Mouse (Mus musculus) large intestine, adult 2 months (tissue): Measurements from ENCODE around the gene Vkorc1l1. TPM values are rescaled to one million over a fixed set of nuclear protein-coding genes. Genes with fewer than 3 reads are reported as not detected.
A peak's percentile ranks its signal among the peaks of the same experiment; 100 is the strongest.
"Not testable (repeated sequence)": the region's sequence is repeated elsewhere in the genome, so short reads cannot be mapped to it uniquely, and the experiment has no call there.

Source experiments
- DNase-seq: peaks from one replicate; pipeline ENCODE4 v3.0.0-alpha.2; 2012; ENCODE audit warnings: low read depth, low spot score
- WGBS: fragments of 180-500 bp; shearing (Covaris S2); methylation state at CpG from one replicate; pipeline ENCODE4 v1.1.7; 2018; 5-methylcytosine and 5-hydroxymethylcytosine counted together
- polyA plus RNA-seq: library from polyadenylated mRNA; depleted of rRNA; stranded (reverse); fragments of >200 nt; gene quantifications from 2 replicates; pipeline ENCODE4 v1.2.3, GENCODE M21; 2012

The Vkorc1l1 gene
- polyA plus RNA-seq, 1 experiment, result 19.7 TPM

DNA sequence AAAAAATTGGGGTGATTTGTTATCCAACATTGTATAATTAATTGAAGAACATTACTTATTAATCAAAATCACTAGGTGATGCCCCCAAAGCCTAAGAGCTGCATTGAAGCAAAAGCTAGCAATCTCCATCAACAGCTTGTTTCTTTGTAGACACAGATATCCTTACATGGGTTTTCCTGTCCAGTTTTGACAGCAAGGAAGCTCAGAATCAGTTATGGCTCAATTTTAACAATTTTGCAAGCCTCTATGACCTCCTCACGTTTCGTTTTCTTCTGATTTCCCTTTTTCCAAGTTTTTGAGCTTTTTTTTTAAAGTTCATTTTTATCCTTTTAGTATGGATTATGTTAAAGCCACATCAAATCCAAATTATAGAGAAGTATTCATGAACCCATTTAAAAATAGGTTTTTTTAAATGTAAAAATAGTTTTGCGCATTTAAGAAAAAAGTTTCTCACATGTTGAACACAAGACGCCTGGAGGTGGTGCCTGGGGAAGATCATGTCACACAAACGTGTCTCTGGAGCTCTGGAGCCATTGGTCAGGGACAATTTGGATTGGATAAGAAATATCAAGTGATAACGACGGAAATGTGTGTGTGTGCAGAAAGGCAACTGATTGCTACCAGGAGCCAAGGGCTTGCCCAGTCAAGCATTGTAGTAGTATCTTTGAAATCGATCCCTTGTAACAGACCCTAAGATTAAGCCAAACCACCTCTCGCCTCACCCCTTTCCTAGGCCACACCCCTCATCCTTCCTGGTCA lies 855 bp upstream of the Vkorc1l1 start:
- 2% methylated on average over 9 of the region's 9 CpGs for WGBS
- no peak for DNase-seq

- 1% methylated on average over 49 of the region's 82 CpGs for WGBS
Measured at GRCm38 (mm10) chr5:129942073-129942939, 536 bp downstream of the Vkorc1l1 start.

GRCm38 (mm10) chr5:129943402-129943801 lies 1.6 kb downstream of the Vkorc1l1 start:
- WGBS, result 77% methylated on average over 1 of the region's 1 CpGs
- no peak for DNase-seq

More at GRCm38 (mm10) chr5:129942073-129942939, 536 bp downstream of the Vkorc1l1 start:
- DNase-seq, result not testable (repeated sequence)

DNA sequence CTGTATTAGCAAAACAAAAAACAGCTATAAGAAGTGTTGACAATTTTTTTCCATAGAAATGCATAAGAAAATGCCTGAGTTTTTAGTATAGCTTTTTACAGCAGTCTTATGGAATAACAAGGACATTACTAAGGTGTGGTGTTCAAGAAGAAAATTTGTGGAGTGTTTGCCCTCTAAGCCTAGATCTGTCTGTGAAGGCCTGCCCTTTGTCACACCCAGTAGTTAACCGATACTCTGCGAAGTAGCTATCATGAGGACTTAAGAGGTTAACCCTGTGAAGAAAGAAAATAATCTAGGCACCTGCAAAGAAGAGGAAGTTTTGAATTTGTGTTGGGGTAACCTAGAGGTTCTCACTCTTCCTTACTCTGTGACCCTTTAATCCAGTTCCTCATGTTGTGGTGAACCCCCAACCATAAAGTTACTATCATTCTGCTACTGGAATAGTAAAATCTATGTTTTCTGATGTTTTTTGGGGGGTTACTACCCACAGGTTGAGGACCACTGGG lies 5.8 kb downstream of the Vkorc1l1 start:
- WGBS, result 39% methylated on average over 2 of the region's 2 CpGs
- DNase-seq, result no peak

GRCm38 (mm10) chr5:129952143-129952542 lies 10.4 kb downstream of the Vkorc1l1 start:
- 96% methylated on average over 4 of the region's 4 CpGs for whole genome bisulfite sequencing
- DNase-seq, result no peak

GRCm38 (mm10) chr5:129954473-129955254 lies 12.9 kb downstream of the Vkorc1l1 start:
- DNase-seq, result no peak
- 80% methylated on average over 5 of the region's 5 CpGs for WGBS

DNA sequence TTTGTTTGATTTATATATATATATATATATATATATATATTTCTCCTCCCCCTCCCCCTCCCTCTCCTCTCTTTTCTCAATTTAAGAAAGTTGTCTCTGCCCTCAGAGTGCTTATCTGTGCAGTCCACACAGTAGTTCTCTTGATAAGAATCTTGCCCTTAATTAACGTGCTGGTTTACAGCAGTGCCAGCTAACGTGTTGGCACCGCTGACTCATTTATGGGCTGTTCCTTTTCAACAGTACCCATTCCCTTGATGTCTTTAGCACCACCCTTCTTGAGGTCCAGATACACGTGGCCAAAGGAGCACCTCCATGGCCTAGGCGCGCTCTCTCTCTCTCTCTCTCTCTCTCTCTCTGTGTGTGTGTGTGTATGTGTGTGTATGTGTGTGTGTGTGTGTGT lies 14.0 kb downstream of the Vkorc1l1 start:
- WGBS, result 24% methylated on average over 6 of the region's 6 CpGs
- peak; percentile 43 for DNase-seq

DNA sequence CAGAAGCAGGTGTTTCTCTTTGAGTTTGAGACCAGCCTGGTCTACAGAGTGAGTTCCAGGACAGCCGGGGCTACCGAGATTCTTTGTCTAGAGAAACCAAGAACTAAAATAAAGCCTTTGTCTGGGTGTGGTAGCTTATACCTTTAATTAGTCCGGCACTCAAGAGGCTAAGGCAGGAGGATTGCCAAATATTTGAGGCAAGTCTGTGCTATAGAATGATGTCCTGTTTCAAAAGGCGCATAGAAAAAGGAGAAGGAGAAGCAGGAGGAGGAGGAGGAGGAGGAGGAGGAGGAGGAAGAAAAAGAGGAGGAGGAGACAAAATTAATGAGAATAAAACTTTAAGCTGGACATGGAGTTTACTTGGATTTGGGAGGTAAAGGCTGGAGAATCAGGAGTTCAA lies 21.5 kb downstream of the Vkorc1l1 start:
- no peak for DNase-seq
- 54% methylated on average over 4 of the region's 4 CpGs for WGBS

GRCm38 (mm10) chr5:129966448-129966847 lies 24.7 kb downstream of the Vkorc1l1 start:
- WGBS, result 84% methylated on average over 3 of the region's 3 CpGs
- DNase-seq, result no peak

- WGBS, result 65% methylated on average over 7 of the region's 7 CpGs
- no peak for DNase-seq
Measured at GRCm38 (mm10) chr5:129968417-129968816, 26.6 kb downstream of the Vkorc1l1 start.

GRCm38 (mm10) chr5:129971491-129971890 lies 29.7 kb downstream of the Vkorc1l1 start:
- no peak for DNase-seq
- WGBS, result 74% methylated on average over 4 of the region's 4 CpGs

DNA sequence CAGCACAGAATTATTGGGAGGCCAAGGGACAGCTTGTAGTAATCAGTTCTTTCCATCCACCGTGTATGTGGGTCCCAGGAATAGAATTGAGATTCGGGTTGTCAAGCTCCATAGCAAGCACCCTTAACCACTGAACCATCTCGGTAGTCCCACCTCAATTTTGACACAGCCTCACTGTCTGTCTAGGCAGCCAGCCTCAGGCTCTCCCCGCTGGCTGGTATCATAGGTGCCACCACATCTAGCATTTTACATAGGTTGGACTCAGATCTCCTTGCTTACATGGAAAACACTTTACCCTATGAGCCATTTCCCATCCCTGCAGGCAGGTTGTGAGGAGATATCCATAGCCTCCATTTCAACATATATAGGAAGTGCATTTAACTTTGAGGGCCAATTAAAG lies 32.6 kb downstream of the Vkorc1l1 start:
- 76% methylated on average over 4 of the region's 4 CpGs for WGBS
- no peak for DNase-seq

DNA sequence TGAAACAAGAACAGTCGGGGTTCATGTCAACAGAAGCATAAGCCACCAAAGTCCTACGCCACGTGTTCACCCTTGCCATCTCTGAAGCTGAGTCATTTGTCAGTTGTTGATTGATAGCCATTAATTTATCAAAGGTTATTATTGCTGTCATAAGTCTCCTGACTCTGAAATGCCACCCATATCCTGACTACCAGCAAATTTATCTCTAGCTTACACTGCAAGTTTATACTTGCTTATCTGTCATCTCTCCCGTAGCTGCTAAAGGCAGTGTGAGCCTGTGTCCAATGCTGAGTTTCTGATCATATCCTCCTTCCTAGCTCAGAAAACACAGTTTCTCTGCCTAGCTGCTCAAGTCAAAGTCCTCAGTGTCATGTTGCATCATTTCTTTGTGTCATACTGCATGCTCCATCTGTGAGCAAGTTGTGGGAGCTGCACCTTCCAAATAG lies 33.1 kb downstream of the Vkorc1l1 start:
- no peak for DNase-seq
- 93% methylated on average over 4 of the region's 4 CpGs for WGBS

DNA sequence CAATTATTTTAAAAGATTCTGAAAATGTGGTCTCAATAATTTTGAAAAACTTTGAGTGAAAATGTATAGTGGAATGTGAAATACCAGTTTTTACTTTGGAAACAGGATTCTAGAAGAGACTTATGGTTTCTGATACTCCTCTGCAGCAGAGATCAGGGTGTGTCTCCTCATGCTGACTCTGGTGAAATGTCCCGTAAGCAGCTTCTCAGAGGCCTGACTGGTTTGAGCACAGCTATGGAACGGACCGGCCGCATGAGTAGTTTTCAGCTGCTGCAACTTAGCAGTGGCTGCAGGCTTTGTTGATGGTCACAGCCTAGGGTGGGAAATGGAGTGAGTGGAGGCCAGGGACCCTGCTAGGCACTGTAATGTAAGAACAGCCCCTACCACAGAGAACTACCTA lies 36.0 kb downstream of the Vkorc1l1 start:
- 87% methylated on average over 4 of the region's 4 CpGs for WGBS

GRCm38 (mm10) chr5:129978608-129979007 lies 36.8 kb downstream of the Vkorc1l1 start:
- DNase-seq, result no peak
- WGBS, result 63% methylated on average over 5 of the region's 5 CpGs

More for the DNA sequence above, 36.0 kb downstream of the Vkorc1l1 start:
- no peak for DNase-seq

DNA sequence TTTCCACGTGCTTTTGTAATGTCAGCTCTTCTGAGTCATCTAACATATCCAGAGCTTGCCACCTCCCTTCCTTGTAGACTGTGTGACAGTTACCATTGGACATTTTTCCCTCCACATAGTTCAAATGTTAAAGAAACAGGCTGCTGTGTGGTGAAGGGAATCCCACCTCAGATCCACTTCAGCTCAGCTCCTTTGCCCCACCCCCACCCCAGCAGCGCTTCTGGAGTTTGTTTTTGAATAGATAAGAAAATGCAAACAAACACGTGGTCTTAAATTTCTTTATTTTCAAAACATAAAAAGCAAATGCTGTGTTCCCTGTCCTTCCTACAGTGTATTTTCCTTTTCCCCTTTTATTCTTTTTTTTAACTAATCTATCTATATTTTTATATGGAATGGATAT lies 38.4 kb downstream of the Vkorc1l1 start:
- no peak for DNase-seq
- 67% methylated on average over 3 of the region's 3 CpGs for WGBS

- WGBS, result 75% methylated on average over 13 of the region's 13 CpGs
- no peak for DNase-seq
Measured at GRCm38 (mm10) chr5:129989376-129989775, 47.6 kb downstream of the Vkorc1l1 start.

DNA sequence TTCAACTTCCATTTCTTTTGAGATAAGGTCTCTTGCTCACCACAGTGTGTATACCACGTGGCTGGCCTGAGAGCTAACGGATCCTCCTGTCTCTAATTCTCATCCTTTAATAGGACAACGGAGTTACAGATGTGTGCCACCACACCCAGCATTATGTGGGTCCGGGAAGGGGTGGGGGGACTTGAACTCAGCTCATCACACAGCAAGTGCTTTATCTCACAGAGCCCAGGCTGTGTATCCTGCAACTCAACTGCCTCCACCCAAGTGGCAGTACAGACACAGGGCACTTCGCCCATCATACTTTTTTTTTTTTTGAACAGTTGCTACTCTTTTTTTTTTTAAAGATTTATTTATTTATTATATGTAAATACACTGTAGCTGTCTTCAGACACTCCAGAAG lies 50.1 kb downstream of the Vkorc1l1 start:
- no peak for DNase-seq
- 93% methylated on average over 5 of the region's 5 CpGs for WGBS

DNA sequence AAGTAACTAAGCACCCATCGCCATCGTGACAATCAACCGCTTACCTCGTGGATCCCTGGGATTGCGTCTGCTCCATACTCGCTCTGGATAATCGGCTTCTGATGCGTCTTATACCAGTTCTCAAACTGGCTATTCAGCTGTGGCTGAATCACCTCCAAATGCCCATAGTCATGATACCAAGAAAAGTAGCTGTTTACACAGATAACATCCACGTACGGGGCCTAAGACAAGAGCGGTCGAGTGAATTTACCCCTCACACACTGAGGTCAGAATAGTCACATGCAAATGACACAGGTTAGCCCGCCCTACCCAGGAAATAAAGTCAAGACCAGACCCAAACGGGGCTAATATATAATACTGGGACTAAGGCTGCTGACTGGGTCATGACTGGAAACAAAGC lies 51.6 kb downstream of the Vkorc1l1 start:
- 92% methylated on average over 14 of the region's 14 CpGs for WGBS
- no peak for DNase-seq

DNA sequence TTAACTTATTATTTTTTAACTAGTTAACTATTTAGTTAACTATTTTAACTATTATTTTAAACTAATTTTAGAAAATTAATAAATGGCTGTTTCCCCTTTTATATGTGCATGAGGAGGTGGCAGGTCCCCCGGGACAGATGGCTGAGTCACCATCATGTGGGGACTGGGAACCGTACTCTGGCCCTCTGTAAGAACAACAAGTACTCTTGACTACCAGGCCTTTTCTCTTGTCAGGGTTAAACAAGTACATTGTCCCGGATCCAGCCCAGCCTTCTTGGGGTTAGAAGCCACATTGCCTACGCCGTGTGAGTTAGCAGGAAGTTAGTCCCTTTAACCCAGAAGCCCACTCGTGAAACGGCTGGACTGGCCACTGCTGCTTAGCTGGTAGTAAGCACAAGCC lies 53.2 kb downstream of the Vkorc1l1 start:
- no peak for DNase-seq
- 90% methylated on average over 7 of the region's 7 CpGs for WGBS
